Mouse (Mus musculus) hindbrain, postnatal 0 days (tissue): ENCODE measurements around the gene Elmo1. TPM values are rescaled to one million over a fixed set of nuclear protein-coding genes. Genes with fewer than 3 reads are reported as not detected.

Source experiments
- ATAC-seq: fragments of 200-750 bp; cut with Nextera tagmentation; 2 replicates; pipeline ENCODE4 v1.8.0; 2017; ENCODE audit warnings: mild to moderate bottlenecking, moderate TSS enrichment, moderate library complexity
- DNase-seq: peaks from one replicate; pipeline ENCODE4 v3.0.0-alpha.2; 2015; ENCODE audit warnings: low spot score
- H3K27ac ChIP-seq: fragments of 300-500 bp; sonication (generic); 2 replicates; pipeline ENCODE4 v1.5.1; 2014; ENCODE audit warnings: mild to moderate bottlenecking
- H3K27me3 ChIP-seq: fragments of 300-500 bp; sonication (generic); 2 replicates; pipeline ENCODE4 v1.6.1; 2014; ENCODE audit warnings: low read length, mixed read lengths; ENCODE audit not compliant: insufficient read depth
- H3K36me3 ChIP-seq: fragments of 300-500 bp; sonication (generic); 2 replicates; pipeline ENCODE4 v1.6.1; 2014; ENCODE audit warnings: low read length, mixed read lengths; ENCODE audit not compliant: insufficient read depth
- H3K4me1 ChIP-seq: fragments of 300-500 bp; sonication (generic); 2 replicates; pipeline ENCODE4 v1.6.1; 2014; ENCODE audit warnings: antibody characterized with exemption, low read length, mixed read lengths; ENCODE audit not compliant: insufficient read depth
- H3K4me2 ChIP-seq: fragments of 300-500 bp; sonication (generic); 2 replicates; pipeline ENCODE4 v1.6.1; 2014; ENCODE audit warnings: low read depth, mild to moderate bottlenecking, low read length, moderate library complexity, mixed read lengths
- H3K4me3 ChIP-seq: fragments of 300-500 bp; sonication (generic); 2 replicates; pipeline ENCODE4 v1.5.1; 2014; ENCODE audit warnings: low read length
- H3K9ac ChIP-seq: fragments of 300-500 bp; sonication (generic); replicated peaks from 2 replicates; pipeline ENCODE4 v1.6.1; 2014; ENCODE audit warnings: mild to moderate bottlenecking, low read length, moderate library complexity, mixed read lengths
- H3K9me3 ChIP-seq: fragments of 300-500 bp; sonication (generic); 2 replicates; pipeline ENCODE4 v1.6.1; 2016; ENCODE audit warnings: low read length, mixed read lengths
- CTCF ChIP-seq: IDR thresholded peaks from 2 replicates; pipeline ENCODE4 v1.5.1; 2016; ENCODE audit warnings: antibody characterized with exemption, control low read depth, low read depth
- WGBS: fragments of 180-500 bp; shearing (Covaris S2); extraction: QIAGEN DNeasy Blood & Tissue Kit; methylation state at CpG from one replicate; pipeline ENCODE4 v1.1.7; 2014; 5-methylcytosine and 5-hydroxymethylcytosine counted together
- polyA plus RNA-seq: library from polyadenylated mRNA; unstranded; fragments of >200 nt; fragmentation: Nextera tagmentation; extraction: Ambion mirVana; gene quantifications from 2 replicates; pipeline ENCODE4 v1.2.1, GENCODE M21; 2015
- total RNA-seq: library from RNA; depleted of rRNA; stranded (reverse); fragments of >200 nt; gene quantifications from 2 replicates; pipeline ENCODE4 v1.2.3, GENCODE M21; 2014

Elmo1 gene
- total and polyA plus RNA-seq, 2 experiments from 2014 or later: 35.8 to 37.5 TPM

DNA sequence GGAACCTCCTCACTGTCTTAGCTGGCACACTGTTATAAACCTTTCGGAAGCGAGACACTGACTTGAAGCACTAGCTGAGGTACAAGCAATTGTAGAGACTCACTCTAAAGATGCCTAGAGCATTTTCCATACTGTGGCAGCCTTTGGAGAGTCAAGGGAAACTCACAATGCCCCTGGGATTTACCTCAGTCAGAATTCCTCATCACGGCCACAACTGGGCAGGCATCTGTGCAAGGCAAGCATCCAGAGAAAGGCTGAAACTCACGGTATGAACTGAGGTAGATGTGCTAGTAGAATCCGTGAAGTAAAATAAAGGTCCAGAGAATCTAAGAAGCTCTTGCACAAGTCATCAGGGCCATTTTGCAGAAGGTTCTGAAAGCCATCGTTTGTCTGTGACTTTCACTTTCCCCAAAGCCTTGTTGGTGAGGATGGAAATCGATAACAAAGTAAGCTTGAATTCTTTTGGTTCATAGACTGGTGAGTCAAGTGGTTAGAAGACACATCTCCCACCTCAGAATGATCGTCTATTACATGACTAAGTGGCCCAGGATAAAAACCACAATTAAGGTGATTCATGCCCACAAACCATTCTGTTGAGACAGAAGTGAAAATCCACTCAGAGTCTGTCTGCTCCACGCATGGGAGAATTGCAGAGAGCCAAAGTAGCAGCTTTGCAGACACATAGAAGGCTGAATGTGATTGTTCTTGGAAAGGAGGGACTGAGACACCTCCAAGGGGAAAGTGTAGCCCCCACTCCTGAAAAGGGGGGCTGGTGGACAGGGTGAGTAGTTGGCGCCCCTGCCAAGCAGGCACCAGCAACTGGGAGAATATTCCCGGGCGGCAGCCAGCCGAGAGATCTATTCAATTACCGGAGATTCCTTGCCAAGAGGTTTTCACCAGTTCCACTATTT, 42.2 kb upstream of the Elmo1 start:
- DNase-seq (peak; percentile 50), ATAC-seq (peak; percentile 35; the same call in 1 of the 2 replicates)
- Histone ChIP-seq H3K9me3 (no peaks in the 10 kb centered on the region), H3K4me3 (no peak overlapping the region), H3K27me3 (no peaks in the 10 kb centered on the region), H3K4me1 (peaks cover 5% of the 10 kb centered on the region; the same call in 1 of the 2 replicates), H3K9ac (no peak overlapping the region), H3K36me3 (no peaks in the 10 kb centered on the region), H3K27ac (no peak overlapping the region), H3K4me2 (peak overlapping the region; percentile 5; the same call in 1 of the 2 replicates)
- no peak for TF ChIP-seq CTCF
- WGBS: 57% methylated on average over 14 of the region's 14 CpGs

GRCm38 (mm10) chr13:20048837-20049160, 41.6 kb upstream of the Elmo1 start:
- 20% methylated on average over 2 of the region's 2 CpGs for WGBS

GRCm38 (mm10) chr13:20049654-20050053, 40.7 kb upstream of the Elmo1 start:
- DNase-seq (no peak), ATAC-seq (no peak)
- H3K27ac ChIP-seq: no peak overlapping the region
- no peak overlapping the region for H3K4me3 ChIP-seq
- no peak overlapping the region for H3K9ac ChIP-seq
- no peaks in the 10 kb centered on the region for H3K27me3 ChIP-seq
- no peak for TF ChIP-seq CTCF
- H3K9me3 ChIP-seq: no peaks in the 10 kb centered on the region
- WGBS: 81% methylated on average over 8 of the region's 8 CpGs
- H3K4me1 ChIP-seq: peaks cover 5% of the 10 kb centered on the region; the same call in 1 of the 2 replicates
- H3K36me3 ChIP-seq: no peaks in the 10 kb centered on the region
- H3K4me2 ChIP-seq: no peak overlapping the region

More at GRCm38 (mm10) chr13:20048837-20049160, 41.6 kb upstream of the Elmo1 start:
- ATAC-seq: no peak
- H3K4me1 ChIP-seq: peaks cover 5% of the 10 kb centered on the region; the same call in 1 of the 2 replicates
- DNase-seq: no peak
- H3K9me3 ChIP-seq: no peaks in the 10 kb centered on the region
- H3K27ac ChIP-seq: no peak overlapping the region
- H3K4me3 ChIP-seq: no peak overlapping the region
- H3K27me3 ChIP-seq: no peaks in the 10 kb centered on the region
- no peak for TF ChIP-seq CTCF
- no peaks in the 10 kb centered on the region for H3K36me3 ChIP-seq
- H3K4me2 ChIP-seq: peak overlapping the region; percentile 5; the same call in 1 of the 2 replicates
- no peak overlapping the region for H3K9ac ChIP-seq

- Histone ChIP-seq H3K9me3 (no peaks in the 10 kb centered on the region), H3K4me3 (no peak overlapping the region), H3K4me2 (no peak overlapping the region), H3K9ac (no peak overlapping the region), H3K27ac (no peak overlapping the region), H3K4me1 (peaks cover 5% of the 10 kb centered on the region; the same call in 1 of the 2 replicates), H3K36me3 (no peaks in the 10 kb centered on the region), H3K27me3 (no peaks in the 10 kb centered on the region)
- no peak for TF ChIP-seq CTCF
- DNase-seq: no peak
- WGBS: 93% methylated on average over 10 of the region's 10 CpGs
- ATAC-seq: no peak
Observed at GRCm38 (mm10) chr13:20050149-20050548, 40.2 kb upstream of the Elmo1 start.

- no peak overlapping the region for H3K4me2 ChIP-seq
- H3K27ac ChIP-seq: no peak overlapping the region
- WGBS: 85% methylated on average over 1 of the region's 1 CpGs
- H3K4me1 ChIP-seq: no peaks in the 10 kb centered on the region
- ATAC-seq: no peak
- no peaks in the 10 kb centered on the region for H3K36me3 ChIP-seq
- H3K9me3 ChIP-seq: no peaks in the 10 kb centered on the region
- H3K4me3 ChIP-seq: no peak overlapping the region
- no peak for DNase-seq
- no peak overlapping the region for H3K9ac ChIP-seq
- no peaks in the 10 kb centered on the region for H3K27me3 ChIP-seq
- no peak for TF ChIP-seq CTCF
Observed at GRCm38 (mm10) chr13:20057926-20058325, 32.5 kb upstream of the Elmo1 start.

DNA sequence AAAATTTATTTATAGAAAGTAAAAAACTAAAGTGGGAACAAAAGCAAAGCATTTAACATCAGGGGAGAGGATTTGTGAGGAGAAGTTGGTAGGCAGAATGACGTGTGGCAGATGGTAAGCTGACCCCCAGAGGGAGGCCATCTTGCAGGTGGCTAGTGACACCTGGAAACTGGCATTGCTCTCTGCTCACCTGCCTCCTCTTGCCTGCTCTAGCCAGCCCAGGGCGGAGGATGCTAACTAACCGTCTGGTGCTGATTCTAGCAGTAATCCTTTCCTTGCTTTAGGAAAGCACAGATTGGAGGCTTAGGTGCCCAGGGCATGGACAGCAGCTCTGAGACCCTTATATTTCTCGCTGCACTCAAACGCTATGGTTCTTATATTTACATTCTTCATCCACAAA, 29.4 kb upstream of the Elmo1 start:
- no peaks in the 10 kb centered on the region for H3K9me3 ChIP-seq
- no peak overlapping the region for H3K27ac ChIP-seq
- H3K4me1 ChIP-seq: no peaks in the 10 kb centered on the region
- no peaks in the 10 kb centered on the region for H3K36me3 ChIP-seq
- DNase-seq (peak; percentile 10), ATAC-seq (no peak; the same call in 1 of the 2 replicates)
- no peaks in the 10 kb centered on the region for H3K27me3 ChIP-seq
- TF ChIP-seq CTCF: no peak
- H3K9ac ChIP-seq: no peak overlapping the region
- no peak overlapping the region for H3K4me3 ChIP-seq
- WGBS: 70% methylated on average over 5 of the region's 5 CpGs
- no peak overlapping the region for H3K4me2 ChIP-seq

- Histone ChIP-seq H3K36me3 (no peaks in the 10 kb centered on the region), H3K4me1 (no peaks in the 10 kb centered on the region), H3K9ac (no peak overlapping the region), H3K4me2 (no peak overlapping the region), H3K27ac (no peak overlapping the region), H3K27me3 (no peaks in the 10 kb centered on the region), H3K4me3 (no peak overlapping the region), H3K9me3 (no peaks in the 10 kb centered on the region)
- TF ChIP-seq CTCF: no peak
- no peak for ATAC-seq
- WGBS: 80% methylated on average over 5 of the region's 5 CpGs
- no peak for DNase-seq
Observed at GRCm38 (mm10) chr13:20063331-20063730, 27.1 kb upstream of the Elmo1 start.
